Mouse (Mus musculus) ES-Bruce4 (cell line): Measurements from ENCODE around the gene C130032M10Rik. TPM values are rescaled to one million over a fixed set of nuclear protein-coding genes. Genes with fewer than 3 reads are reported as not detected.

ENCODE experiments used
- H3K27ac ChIP-seq: 2 replicates; pipeline ENCODE4 v1.5.1; 2012; ENCODE audit warnings: low read length, inconsistent platforms; ENCODE audit not compliant: insufficient read depth
- H3K27me3 ChIP-seq: 2 replicates; pipeline ENCODE4 v1.6.1; 2012; ENCODE audit warnings: mild to moderate bottlenecking, low read length, inconsistent platforms; ENCODE audit not compliant: control insufficient read depth, poor library complexity, insufficient read depth, severe bottlenecking
- H3K36me3 ChIP-seq: 2 replicates; pipeline ENCODE4 v1.6.1; 2012; ENCODE audit warnings: inconsistent platforms, mild to moderate bottlenecking, low read length, moderate library complexity; ENCODE audit not compliant: control insufficient read depth, poor library complexity, insufficient read depth, severe bottlenecking
- H3K4me1 ChIP-seq: one replicate; pipeline ENCODE4 v1.8.1; 2011; ENCODE audit warnings: low read length; ENCODE audit not compliant: control insufficient read depth, insufficient read depth
- H3K4me3 ChIP-seq: 2 replicates; pipeline ENCODE4 v1.5.1; 2011; ENCODE audit warnings: low read depth, mild to moderate bottlenecking, low read length
- H3K9ac ChIP-seq: 2 replicates; pipeline ENCODE4 v1.6.1; 2012; ENCODE audit warnings: low read depth, mild to moderate bottlenecking, inconsistent platforms; ENCODE audit not compliant: poor library complexity, severe bottlenecking
- H3K9me3 ChIP-seq: replicated peaks from 2 replicates; pipeline ENCODE4 v1.6.1; 2012; ENCODE audit warnings: mild to moderate bottlenecking, low read length, inconsistent platforms; ENCODE audit not compliant: control insufficient read depth, poor library complexity, insufficient read depth, severe bottlenecking
- CTCF ChIP-seq: IDR thresholded peaks from one replicate; pipeline ENCODE4 v1.8.1; 2011; ENCODE audit warnings: low read depth, low read length
- EP300 ChIP-seq: IDR thresholded peaks from 2 replicates; pipeline ENCODE4 v1.6.1; 2011; ENCODE audit warnings: low read depth, low read length; ENCODE audit not compliant: insufficient read depth
- POLR2A ChIP-seq: IDR thresholded peaks from one replicate; pipeline ENCODE4 v1.8.1; 2011; ENCODE audit warnings: low read length; ENCODE audit not compliant: insufficient read depth
- polyA plus RNA-seq: library from polyadenylated mRNA; stranded (reverse); fragments of >200 nt; gene quantifications from 2 replicates; pipeline ENCODE4 v1.2.4, GENCODE M21; 2011; ENCODE audit warnings: low read depth; ENCODE audit not compliant: missing spikeins, insufficient read depth, insufficient read length

The C130032M10Rik gene
- polyA plus RNA-seq, 1 experiment: not detected

DNA sequence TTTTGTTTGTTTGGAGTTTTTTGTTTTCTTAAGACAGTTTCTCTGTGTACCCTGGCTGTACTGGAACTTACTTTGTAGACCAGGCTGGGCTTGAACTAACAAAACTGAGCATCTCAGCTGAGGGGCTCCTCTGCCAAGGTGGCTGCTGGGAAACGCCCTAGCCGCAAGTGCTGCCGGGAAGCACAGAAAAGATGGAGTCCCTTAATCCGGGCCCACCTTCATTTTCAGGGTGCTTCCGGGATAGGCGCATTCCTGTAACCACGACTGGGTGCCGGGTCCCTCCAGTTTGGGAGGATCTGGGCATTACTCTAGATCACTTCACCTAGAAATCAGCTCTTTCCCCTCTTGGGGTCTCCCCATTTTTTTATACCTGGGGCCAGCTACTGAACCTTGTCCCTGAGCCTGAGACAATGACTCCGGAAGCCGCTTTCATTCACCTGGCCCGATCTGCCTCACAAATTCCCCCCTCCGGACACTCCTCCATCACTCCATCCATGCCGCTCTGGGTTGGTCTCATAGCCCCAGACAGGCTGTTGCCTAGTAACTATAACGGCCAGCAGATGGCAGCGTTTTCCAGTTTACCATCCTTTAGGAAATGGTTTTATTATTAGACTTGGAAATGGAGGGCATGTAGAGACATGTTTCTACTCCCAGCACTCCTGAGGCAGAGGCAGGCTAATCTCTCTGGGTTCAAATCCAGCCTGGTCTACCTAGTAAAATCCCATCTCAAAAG lies 15.5 kb upstream of the C130032M10Rik start:
- Histone ChIP-seq H3K27ac (peak overlapping the region; percentile 96), H3K9me3 (no peaks in the 10 kb centered on the region), H3K9ac (peak overlapping the region; percentile 59), H3K27me3 (no peaks in the 10 kb centered on the region), H3K4me1 (peaks cover 3% of the 10 kb centered on the region), H3K36me3 (no peaks in the 10 kb centered on the region), H3K4me3 (peak overlapping the region; percentile 34)
- TF ChIP-seq POLR2A (no peak), CTCF (peak; percentile 39), EP300 (0 out of 2 replicates have a peak, but pooled peaks have one; percentile 14)

DNA sequence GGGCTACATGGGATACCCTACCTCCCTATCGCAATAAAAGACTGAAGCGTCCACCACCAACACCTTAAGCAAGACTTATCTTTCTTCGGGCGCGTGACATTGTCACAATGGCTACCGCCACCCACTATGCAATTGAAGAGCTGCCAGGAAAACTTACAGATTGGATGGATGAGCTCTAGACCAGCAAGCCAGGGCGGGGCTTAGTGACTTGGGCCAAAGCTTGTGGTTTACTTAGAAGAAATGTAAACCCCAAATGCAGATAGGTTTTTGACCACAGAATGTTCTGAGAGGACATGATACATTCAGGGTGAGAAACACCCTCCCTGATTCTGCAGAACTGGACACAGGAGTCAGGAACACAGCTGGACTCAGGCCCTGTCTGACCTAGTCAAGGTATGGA lies 14.4 kb upstream of the C130032M10Rik start:
- no peaks in the 10 kb centered on the region for H3K27me3 ChIP-seq
- H3K4me1 ChIP-seq: peaks cover 3% of the 10 kb centered on the region
- H3K27ac ChIP-seq: peak overlapping the region; percentile 96
- H3K36me3 ChIP-seq: no peaks in the 10 kb centered on the region; the same call in 1 of the 2 replicates
- TF ChIP-seq CTCF (no peak), POLR2A (no peak)
- H3K9me3 ChIP-seq: no peaks in the 10 kb centered on the region
- peak overlapping the region; percentile 59 for H3K9ac ChIP-seq
- H3K4me3 ChIP-seq: no peak overlapping the region

DNA sequence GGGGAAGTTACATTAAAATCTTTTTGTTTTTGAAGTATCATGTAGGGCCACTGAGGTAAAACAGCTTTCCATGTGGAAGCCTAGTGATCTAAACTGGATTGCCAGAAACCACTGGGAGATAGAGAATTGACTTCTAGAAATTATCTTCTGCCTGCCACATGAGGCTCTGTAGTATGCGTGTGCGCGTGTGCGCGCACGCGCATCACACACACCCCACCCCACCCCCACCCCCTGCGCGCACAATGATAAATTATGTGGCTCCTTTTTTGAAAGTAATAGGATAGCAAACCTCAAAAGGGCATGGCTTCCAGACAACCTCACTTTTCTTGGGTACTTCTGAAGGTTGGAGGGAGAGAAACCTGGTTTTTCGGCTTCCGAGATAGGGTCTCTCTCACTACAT lies 13.6 kb upstream of the C130032M10Rik start:
- H3K27ac ChIP-seq: peak overlapping the region; percentile 30; the same call in 1 of the 2 replicates
- no peak overlapping the region for H3K4me3 ChIP-seq
- peaks cover 5% of the 10 kb centered on the region for H3K36me3 ChIP-seq
- TF ChIP-seq POLR2A (no peak), CTCF (no peak), EP300 (no peak)
- H3K4me1 ChIP-seq: peaks cover 3% of the 10 kb centered on the region
- no peaks in the 10 kb centered on the region for H3K9me3 ChIP-seq
- H3K9ac ChIP-seq: no peak overlapping the region
- H3K27me3 ChIP-seq: no peaks in the 10 kb centered on the region

DNA sequence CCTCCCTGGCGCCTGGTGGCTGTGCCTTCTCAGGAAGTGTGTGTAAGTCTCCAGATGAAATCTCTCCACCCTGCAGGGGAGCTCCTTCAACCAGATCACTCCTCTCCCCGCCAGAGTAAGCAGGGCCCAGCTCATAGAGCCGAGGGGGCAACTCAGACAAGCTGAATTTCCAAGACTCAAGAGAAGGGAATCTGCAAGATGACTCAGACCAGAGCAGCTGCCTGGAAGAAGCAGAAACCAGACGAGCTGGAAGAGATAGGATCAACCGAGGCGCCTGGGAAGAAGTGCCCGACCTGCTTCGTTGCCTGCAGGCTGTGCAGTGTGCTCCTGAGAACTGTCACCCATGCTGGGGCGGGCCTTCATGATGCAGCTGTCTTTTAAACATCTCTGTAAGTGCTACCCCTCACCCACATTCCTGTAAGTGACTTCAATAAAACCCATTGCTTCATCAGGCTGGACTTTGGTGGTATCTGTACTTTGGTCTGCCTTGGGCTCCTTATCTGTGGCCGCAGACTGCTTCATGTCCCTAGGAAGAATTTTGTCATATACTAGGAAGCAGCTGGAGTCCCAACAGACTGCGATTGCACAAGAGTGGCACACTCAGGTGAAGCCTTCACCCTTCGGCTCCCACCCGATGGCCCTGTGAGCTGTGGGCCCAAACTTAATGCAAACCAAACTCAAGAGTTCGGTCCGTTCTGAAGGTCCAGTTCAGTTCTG lies 12.6 kb upstream of the C130032M10Rik start:
- H3K36me3 ChIP-seq: peaks cover 9% of the 10 kb centered on the region
- H3K27ac ChIP-seq: peak overlapping the region; percentile 6
- peaks cover 3% of the 10 kb centered on the region for H3K4me1 ChIP-seq
- no peak overlapping the region for H3K4me3 ChIP-seq
- TF ChIP-seq CTCF (no peak), EP300 (no peak), POLR2A (no peak)
- no peaks in the 10 kb centered on the region for H3K9me3 ChIP-seq
- 0 out of 2 replicates have a peak overlapping the region, but pooled peaks have one; percentile 24 for H3K9ac ChIP-seq
- no peaks in the 10 kb centered on the region for H3K27me3 ChIP-seq

DNA sequence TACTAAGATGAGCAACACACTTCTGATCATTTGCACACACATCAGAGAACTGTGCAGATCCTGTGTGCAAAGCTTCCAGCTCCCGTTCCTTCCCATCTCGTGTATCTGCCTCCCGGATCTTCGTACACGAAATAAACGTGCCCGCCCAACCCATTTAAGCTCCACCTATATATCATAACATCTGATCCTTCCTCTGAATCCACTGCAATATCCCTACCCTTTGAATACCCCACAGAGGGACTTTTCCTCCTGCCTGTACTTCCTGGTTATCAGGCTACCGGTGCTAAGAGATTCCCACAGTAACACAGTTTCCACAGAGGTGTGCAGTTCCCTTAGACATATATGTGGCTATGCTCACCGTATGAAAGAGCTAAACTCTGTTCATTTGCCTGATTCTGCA lies 10.7 kb upstream of the C130032M10Rik start, which contains the start of gene Ccr4:
TSS of gene Ccr4 (minus strand) at position 101 of the 400 bp plus-strand sequence.
- H3K27me3 ChIP-seq: no peaks in the 10 kb centered on the region
- peak within 1 kb of the TSS; percentile 13; the same call in 1 of the 2 replicates for H3K27ac ChIP-seq
- H3K36me3 ChIP-seq: peaks cover 28% of the 10 kb centered on the region
- peaks cover 3% of the 10 kb centered on the region for H3K4me1 ChIP-seq
- TF ChIP-seq POLR2A (no peak), CTCF (no peak), EP300 (no peak)
- no peak within 1 kb of the TSS for H3K4me3 ChIP-seq
- no peak within 1 kb of the TSS for H3K9ac ChIP-seq
- H3K9me3 ChIP-seq: no peaks in the 10 kb centered on the region

DNA sequence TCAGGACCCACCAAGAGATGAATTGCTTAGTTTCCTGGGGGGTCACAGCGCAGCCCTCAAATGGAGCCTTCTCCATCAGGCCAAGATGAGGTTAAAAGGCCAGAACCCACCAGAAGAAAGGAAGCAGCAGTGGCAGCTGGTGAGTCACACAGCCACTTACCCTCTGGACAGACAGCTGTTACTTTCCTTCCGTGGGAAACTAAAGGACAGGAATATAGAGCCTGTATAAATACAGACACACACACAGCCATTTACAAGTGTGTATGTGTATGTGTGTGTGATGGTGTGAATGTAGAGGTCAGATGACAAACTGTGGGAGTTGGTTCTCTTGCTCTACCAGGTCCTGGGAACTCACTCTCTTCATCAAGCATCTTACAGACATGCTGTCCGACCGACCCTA lies 8.9 kb upstream of the C130032M10Rik start:
- Histone ChIP-seq H3K4me3 (no peak overlapping the region), H3K4me1 (peaks cover 1% of the 10 kb centered on the region), H3K36me3 (peaks cover 40% of the 10 kb centered on the region), H3K9ac (no peak overlapping the region), H3K9me3 (no peaks in the 10 kb centered on the region), H3K27me3 (no peaks in the 10 kb centered on the region), H3K27ac (peak overlapping the region; percentile 39)
- TF ChIP-seq POLR2A (no peak), EP300 (no peak), CTCF (no peak)
